Mouse (Mus musculus) lung, postnatal 0 days (tissue): ENCODE results near the gene Slc25a36. TPM values are rescaled to one million over a fixed set of nuclear protein-coding genes. Genes with fewer than 3 reads are reported as not detected.

ENCODE experiments used
- ATAC-seq: fragments of 200-750 bp; cut with Nextera tagmentation; 2 replicates; pipeline ENCODE4 v1.8.0; 2017; ENCODE audit warnings: moderate library complexity
- DNase-seq: peaks from one replicate; pipeline ENCODE4 v3.0.0-alpha.2; 2016; ENCODE audit warnings: low spot score
- H3K27ac ChIP-seq: fragments of 300-500 bp; sonication (generic); 2 replicates; pipeline ENCODE4 v1.5.1; 2014; ENCODE audit warnings: antibody characterized with exemption, mild to moderate bottlenecking, low read length, mixed read lengths
- H3K27me3 ChIP-seq: fragments of 300-500 bp; sonication (generic); replicated peaks from 2 replicates; pipeline ENCODE4 v1.6.1; 2014; ENCODE audit warnings: low read length, mixed read lengths; ENCODE audit not compliant: insufficient read depth
- H3K36me3 ChIP-seq: fragments of 300-500 bp; sonication (generic); 2 replicates; pipeline ENCODE4 v1.6.1; 2014; ENCODE audit warnings: low read length, mixed read lengths; ENCODE audit not compliant: insufficient read depth
- H3K4me1 ChIP-seq: fragments of 300-500 bp; sonication (generic); 2 replicates; pipeline ENCODE4 v1.6.1; 2014; ENCODE audit warnings: antibody characterized with exemption, low read depth, low read length, mixed read lengths; ENCODE audit not compliant: insufficient read depth
- H3K4me2 ChIP-seq: fragments of 300-500 bp; sonication (generic); replicated peaks from 2 replicates; pipeline ENCODE4 v1.6.1; 2014; ENCODE audit warnings: low read depth, mild to moderate bottlenecking, low read length, moderate library complexity, mixed read lengths
- H3K4me3 ChIP-seq: fragments of 300-500 bp; sonication (generic); 2 replicates; pipeline ENCODE4 v1.5.1; 2014; ENCODE audit warnings: low read depth, low read length
- H3K9ac ChIP-seq: fragments of 300-500 bp; sonication (generic); replicated peaks from 2 replicates; pipeline ENCODE4 v1.6.1; 2014; ENCODE audit warnings: low read depth, mild to moderate bottlenecking
- H3K9me3 ChIP-seq: fragments of 300-500 bp; sonication (generic); 2 replicates; pipeline ENCODE4 v1.6.1; 2016; ENCODE audit warnings: low read length, mixed read lengths
- CTCF ChIP-seq: IDR thresholded peaks from 2 replicates; pipeline ENCODE4 v1.5.1; 2016; ENCODE audit warnings: antibody characterized with exemption, mild to moderate bottlenecking
- EP300 ChIP-seq: IDR thresholded peaks from 2 replicates; pipeline ENCODE4 v1.6.1; 2016; ENCODE audit warnings: antibody characterized with exemption, mild to moderate bottlenecking, control low read depth
- WGBS: fragments of 180-500 bp; shearing (Covaris S2); extraction: QIAGEN DNeasy Blood & Tissue Kit; methylation state at CpG from one replicate; pipeline ENCODE4 v1.1.7; 2014; 5-methylcytosine and 5-hydroxymethylcytosine counted together
- polyA plus RNA-seq: library from polyadenylated mRNA; unstranded; fragments of >200 nt; fragmentation: Nextera tagmentation; extraction: Ambion mirVana; gene quantifications from 2 replicates; pipeline ENCODE4 v1.2.1, GENCODE M21; 2015

The Slc25a36 gene
- polyA plus RNA-seq, 1 experiment from 2014 or later: 54.1 TPM

DNA sequence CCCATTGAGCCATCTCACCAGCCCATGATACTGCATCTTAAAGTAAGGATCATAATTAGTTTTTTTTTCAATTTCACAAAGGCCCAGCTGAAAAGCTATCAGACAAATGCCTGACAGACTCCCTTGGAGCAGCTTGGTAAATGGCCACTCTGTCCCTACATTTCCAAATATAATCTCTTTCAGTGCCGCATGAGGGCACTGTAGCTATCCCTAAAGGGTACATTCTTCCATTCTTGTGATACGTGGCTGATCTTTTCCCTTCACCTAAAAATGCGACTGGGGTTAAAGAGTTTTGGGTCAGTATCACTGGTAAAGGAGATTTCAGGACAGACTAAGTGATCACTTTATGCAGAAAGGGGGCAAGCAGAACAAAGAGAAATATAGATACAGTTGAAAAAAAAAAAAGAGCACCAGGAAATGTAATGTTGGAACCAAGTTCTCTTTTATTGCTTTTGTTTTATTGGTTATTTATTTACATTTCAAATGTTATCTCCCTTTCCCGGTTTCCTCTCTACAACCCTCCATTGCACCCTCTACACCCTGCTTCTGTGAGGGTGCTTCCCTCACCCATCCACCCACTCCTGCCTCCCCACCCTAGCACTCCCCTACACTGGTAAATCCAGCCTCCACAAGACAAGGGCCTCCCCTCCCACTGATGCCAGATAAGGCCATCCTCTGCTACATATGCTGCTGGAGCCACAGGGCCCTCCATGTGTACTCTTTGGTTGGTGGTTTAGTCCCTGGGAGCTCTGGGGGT is 29.7 kb downstream of the Slc25a36 start:
- no peak for ATAC-seq
- H3K27ac ChIP-seq: no peak overlapping the region
- H3K9ac ChIP-seq: no peak overlapping the region
- H3K9me3 ChIP-seq: no peaks in the 10 kb centered on the region
- no peak overlapping the region for H3K4me2 ChIP-seq
- H3K4me1 ChIP-seq: no peaks in the 10 kb centered on the region
- TF ChIP-seq CTCF (no peak), EP300 (no peak)
- H3K36me3 ChIP-seq: no peaks in the 10 kb centered on the region; the same call in 1 of the 2 replicates
- H3K4me3 ChIP-seq: no peak overlapping the region
- DNase-seq: no peak
- H3K27me3 ChIP-seq: no peaks in the 10 kb centered on the region
- 67% methylated on average over 4 of the region's 4 CpGs for WGBS

DNA sequence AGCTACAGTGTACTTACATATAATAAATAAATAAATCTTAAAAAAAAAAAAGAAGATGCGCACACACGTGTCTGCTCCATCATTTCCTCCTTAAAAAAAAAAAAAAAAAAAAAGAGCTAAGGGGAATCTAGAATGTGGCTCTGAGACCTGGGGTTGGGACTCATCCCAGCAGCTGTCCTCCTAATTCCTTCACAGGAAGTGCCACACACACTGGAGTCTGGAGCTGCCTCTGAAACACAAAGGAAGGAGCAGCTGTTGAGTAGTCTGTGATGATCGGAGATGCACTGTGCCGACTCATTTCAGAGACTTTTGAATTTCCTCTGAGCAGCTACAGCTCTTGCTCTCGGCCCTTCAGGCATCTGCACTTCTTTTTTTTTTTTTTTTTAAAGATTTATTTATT is 41.0 kb downstream of the Slc25a36 start:
- no peak for DNase-seq
- WGBS: 72% methylated on average over 5 of the region's 5 CpGs
- Histone ChIP-seq H3K36me3 (peaks cover 11% of the 10 kb centered on the region; the same call in 1 of the 2 replicates), H3K4me2 (no peak overlapping the region), H3K9me3 (no peaks in the 10 kb centered on the region), H3K27me3 (no peaks in the 10 kb centered on the region), H3K27ac (no peak overlapping the region), H3K4me3 (no peak overlapping the region), H3K4me1 (no peaks in the 10 kb centered on the region), H3K9ac (no peak overlapping the region)
- no peak for ATAC-seq
- no peak for TF ChIP-seq EP300
- no peak for TF ChIP-seq CTCF

DNA sequence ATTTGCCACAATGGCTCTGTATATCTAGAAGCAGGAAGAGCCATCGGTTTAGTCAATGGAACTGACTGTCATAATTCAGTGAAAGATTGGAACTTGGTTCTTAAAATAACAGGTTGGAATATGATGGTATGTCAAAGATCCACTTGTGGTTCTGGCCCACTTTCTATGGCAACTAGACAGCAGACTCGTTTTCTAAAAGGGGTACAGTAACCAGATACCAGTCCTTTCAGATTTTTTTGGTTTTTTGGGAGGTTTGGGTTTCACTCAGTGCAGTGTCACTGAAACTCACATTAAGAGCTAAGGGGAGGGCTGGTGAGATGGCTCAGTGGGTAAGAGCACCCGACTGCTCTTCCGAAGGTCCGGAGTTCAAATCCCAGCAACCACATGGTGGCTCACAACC is 41.5 kb downstream of the Slc25a36 start:
- Histone ChIP-seq H3K36me3 (peaks cover 9% of the 10 kb centered on the region; the same call in 1 of the 2 replicates), H3K27me3 (no peaks in the 10 kb centered on the region), H3K4me1 (no peaks in the 10 kb centered on the region), H3K27ac (no peak overlapping the region), H3K4me2 (no peak overlapping the region), H3K9me3 (no peaks in the 10 kb centered on the region), H3K9ac (no peak overlapping the region), H3K4me3 (no peak overlapping the region)
- TF ChIP-seq EP300 (no peak), CTCF (no peak)
- no peak for DNase-seq
- no peak for ATAC-seq
- WGBS: 88% methylated on average over 5 of the region's 5 CpGs

DNA sequence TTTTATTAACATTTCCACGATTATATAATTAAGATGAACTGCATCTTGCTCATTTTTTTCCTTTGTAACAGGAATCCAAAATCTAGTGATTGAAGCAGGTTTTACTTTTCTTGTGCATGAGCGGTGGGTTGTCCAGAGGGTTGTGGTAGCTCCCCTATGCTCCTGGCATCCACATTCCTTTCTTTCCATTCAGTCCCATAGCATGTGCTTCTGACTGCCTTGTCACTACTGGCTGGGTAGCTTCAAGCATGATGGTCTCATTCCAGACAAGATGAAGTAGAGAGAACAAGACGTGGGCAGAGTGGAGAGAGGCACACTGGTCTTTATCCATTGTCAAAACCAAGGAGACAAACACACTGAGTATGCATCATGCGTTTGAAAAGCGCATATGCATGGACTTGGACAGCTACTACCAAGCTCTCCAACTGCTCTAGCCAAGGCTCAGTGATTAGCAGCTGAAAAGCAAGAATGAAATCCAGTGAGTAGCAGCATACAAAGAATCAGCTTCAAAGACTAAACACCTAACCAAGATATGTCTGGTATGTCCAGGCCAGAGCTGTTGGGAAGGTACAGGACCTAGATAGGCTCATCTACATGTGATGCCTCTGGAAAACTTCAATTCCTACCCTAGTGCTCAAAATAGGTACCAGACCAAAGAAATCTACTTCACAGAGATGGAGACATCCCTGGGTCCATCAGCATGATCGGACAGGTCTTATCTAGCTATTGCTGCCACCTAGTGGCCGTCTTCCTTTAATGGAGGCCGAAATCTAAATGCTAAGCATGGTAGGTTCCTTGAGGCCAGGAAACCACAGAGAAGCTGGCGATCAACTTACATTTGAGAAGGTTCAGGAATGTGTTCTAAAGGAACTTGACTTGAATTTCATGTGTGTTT is 42.5 kb downstream of the Slc25a36 start:
- H3K36me3 ChIP-seq: peaks cover 6% of the 10 kb centered on the region; the same call in 1 of the 2 replicates
- TF ChIP-seq EP300 (no peak), CTCF (peak; percentile 88)
- peak; percentile 67 for ATAC-seq

DNA sequence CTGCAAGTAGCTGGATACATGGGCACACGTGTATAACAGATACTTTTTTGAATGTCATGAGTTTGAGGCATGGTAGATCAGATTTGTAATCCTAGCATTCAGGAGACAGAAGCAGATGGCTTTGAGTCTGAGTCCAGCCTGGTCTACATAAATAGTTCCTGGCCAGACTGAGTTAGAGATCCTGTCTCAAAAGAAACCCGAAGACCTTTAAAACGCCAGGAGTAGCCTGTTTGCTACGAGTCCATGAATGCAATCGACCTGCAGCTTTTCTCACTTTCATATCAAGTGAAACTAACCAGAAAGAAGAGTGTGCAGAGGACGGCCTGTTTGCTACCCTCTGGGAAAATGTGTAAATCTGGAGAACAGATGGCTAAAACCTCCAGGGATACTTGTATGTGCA is 43.2 kb downstream of the Slc25a36 start:
- Histone ChIP-seq H3K4me2 (no peak overlapping the region), H3K27me3 (no peaks in the 10 kb centered on the region), H3K4me3 (no peak overlapping the region), H3K27ac (no peak overlapping the region), H3K9ac (no peak overlapping the region), H3K9me3 (no peaks in the 10 kb centered on the region), H3K36me3 (peaks cover 6% of the 10 kb centered on the region; the same call in 1 of the 2 replicates), H3K4me1 (no peaks in the 10 kb centered on the region)
- TF ChIP-seq CTCF: no peak
- TF ChIP-seq EP300: no peak
- ATAC-seq (no peak), DNase-seq (no peak)
- 91% methylated on average over 6 of the region's 6 CpGs for WGBS

More for the DNA sequence above, 42.5 kb downstream of the Slc25a36 start:
- Histone ChIP-seq H3K27me3 (no peaks in the 10 kb centered on the region), H3K9ac (no peak overlapping the region), H3K4me3 (no peak overlapping the region), H3K4me1 (no peaks in the 10 kb centered on the region), H3K9me3 (no peaks in the 10 kb centered on the region), H3K27ac (no peak overlapping the region), H3K4me2 (no peak overlapping the region)
- DNase-seq: peak; percentile 90
- WGBS: 53% methylated on average over 9 of the region's 9 CpGs

DNA sequence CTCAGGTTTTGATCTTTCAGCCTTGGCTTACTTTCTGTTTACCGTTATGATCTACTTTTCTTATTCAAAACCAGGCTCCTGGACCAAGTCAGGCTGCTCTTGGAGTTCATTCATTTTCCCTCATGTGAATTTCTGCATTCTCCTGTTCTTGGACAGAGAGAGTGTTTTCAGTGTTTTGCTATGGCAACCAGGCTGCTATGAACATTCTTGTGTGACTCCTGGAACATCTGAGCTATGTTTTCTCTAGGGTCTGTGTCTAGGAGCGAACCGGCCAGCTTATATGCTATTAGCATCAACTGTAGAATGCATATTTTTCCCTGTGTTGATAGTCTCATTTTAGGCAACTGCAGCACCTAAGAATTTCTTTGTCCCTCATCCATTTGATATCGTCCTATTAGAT is 45.1 kb downstream of the Slc25a36 start:
- no peaks in the 10 kb centered on the region; the same call in 1 of the 2 replicates for H3K36me3 ChIP-seq
- H3K9me3 ChIP-seq: no peaks in the 10 kb centered on the region
- TF ChIP-seq EP300 (no peak), CTCF (no peak)
- no peak overlapping the region for H3K4me2 ChIP-seq
- H3K27me3 ChIP-seq: no peaks in the 10 kb centered on the region
- DNase-seq: peak; percentile 25
- no peak overlapping the region for H3K4me3 ChIP-seq
- no peak for ATAC-seq
- no peaks in the 10 kb centered on the region for H3K4me1 ChIP-seq
- WGBS: 82% methylated on average over 4 of the region's 4 CpGs
- no peak overlapping the region for H3K27ac ChIP-seq
- H3K9ac ChIP-seq: no peak overlapping the region
